Mouse (Mus musculus): ENCODE results near the gene Cdipt.
A peak's percentile ranks its signal among the peaks of the same experiment; 100 is the strongest.

The Cdipt gene

GRCm38 (mm10) chr7:126975950-126976866 lies 494 bp downstream of the Cdipt start, which contains the start of gene Cdiptos:
Gene Cdiptos (minus strand): TSS chr7:126976098.
- peak; percentile 86 to 96 for DNase-seq (ENCODE audit: low spot score in 2 of 2)

GRCm38 (mm10) chr7:126976878-126977459 lies 1.3 kb downstream of the Cdipt start:
- no peak for DNase-seq (ENCODE audit: low spot score in 2 of 2)

DNA sequence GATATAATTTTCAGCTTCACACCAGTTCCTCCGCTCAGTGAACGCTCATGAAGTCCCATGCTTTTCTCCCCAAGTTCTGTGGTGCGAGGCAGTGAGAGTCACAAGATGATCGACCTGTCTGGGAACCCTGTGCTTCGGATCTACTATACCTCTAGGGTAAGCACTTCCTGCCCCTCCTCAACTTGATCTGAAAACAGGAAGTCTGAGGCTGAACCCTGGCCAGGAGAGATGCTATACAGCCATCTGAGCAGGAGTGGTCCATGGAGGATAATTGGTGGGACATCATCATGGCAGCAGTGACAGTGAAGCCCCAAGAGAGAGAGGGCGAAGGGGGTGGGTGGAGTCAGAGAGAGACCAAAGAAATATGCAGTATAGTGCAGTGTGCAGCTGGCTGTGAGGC lies 3.1 kb downstream of the Cdipt start:
- no peak for DNase-seq (ENCODE audit: low spot score in 2 of 2)

DNA sequence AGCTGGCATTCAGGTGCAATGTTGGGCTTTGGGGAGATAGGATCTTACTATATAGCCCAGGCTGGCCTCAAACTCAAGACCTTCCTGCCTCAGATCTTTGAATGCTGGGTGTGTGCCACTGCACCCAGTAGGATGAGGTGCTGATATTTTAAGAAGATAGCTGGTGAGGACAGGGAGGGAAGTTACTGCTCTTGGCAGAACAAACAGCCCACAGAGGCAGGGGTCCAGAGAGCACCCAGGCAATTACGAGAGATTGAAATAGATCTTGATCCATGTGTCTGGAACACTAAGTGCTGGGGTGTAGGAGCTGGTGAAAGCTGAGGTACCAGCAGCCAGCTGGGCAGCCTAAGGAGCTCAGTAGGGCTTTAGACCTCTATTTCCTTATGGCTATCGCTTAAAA lies 5.9 kb downstream of the Cdipt start:
- no peak for DNase-seq (ENCODE audit: low spot score in 2 of 2)

GRCm38 (mm10) chr7:126982054-126982453 lies 6.3 kb downstream of the Cdipt start:
- no peak for DNase-seq (ENCODE audit: low spot score in 2 of 2)

DNA sequence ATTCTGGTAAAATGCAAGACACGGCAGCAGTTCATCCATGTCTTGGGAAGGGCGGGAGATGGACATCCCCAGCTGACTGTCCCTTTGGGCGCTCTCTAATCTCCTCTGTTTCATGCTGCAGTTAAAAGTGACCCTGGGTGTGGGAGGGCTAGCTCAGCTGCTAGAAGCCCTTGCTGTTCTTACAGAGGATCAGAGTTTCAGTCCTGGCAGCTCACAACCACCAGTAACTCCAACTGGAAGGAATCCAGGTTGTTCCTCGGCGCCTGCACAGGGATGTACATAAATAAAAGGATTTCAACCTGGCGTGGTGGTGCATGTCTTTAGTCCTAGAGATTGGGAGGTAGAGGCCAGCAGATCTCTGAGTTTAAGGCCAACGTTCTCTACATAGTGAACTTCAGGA lies 7.4 kb downstream of the Cdipt start:
- no peak for DNase-seq (ENCODE audit: low spot score in 2 of 2)

GRCm38 (mm10) chr7:126984667-126985444 lies 9.1 kb downstream of the Cdipt start:
- DNase-seq (ENCODE audit: low spot score in 2 of 2), result peak; percentile 55 to 58

GRCm38 (mm10) chr7:126986319-126986718 lies 10.6 kb downstream of the Cdipt start:
- DNase-seq (ENCODE audit: low spot score in 2 of 2), result peak in 1 of 2 experiments; percentile 54

GRCm38 (mm10) chr7:126988816-126989215 lies 13.1 kb downstream of the Cdipt start:
- no peak for DNase-seq (ENCODE audit: low spot score in 2 of 2)

DNA sequence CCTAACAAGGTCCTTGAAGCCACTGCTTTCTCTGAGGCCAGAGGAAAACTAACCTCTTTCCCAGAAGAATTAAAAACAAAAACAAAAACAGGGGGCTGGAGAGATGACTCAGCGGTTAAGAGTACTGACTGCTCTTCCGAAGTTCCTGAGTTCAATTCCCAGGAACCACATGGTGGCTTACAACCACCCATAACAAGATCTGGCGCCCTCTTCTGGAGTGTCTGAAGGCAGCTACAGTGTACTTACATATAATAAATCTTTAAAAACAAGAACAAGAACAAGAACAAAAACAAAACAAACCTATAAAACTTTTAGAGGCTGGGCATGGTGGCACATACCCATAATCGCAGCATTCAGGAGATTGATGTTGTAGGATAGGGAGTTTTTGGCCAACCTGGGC lies 20.7 kb downstream of the Cdipt start:
- no peak for DNase-seq (ENCODE audit: low spot score in 2 of 2)

DNA sequence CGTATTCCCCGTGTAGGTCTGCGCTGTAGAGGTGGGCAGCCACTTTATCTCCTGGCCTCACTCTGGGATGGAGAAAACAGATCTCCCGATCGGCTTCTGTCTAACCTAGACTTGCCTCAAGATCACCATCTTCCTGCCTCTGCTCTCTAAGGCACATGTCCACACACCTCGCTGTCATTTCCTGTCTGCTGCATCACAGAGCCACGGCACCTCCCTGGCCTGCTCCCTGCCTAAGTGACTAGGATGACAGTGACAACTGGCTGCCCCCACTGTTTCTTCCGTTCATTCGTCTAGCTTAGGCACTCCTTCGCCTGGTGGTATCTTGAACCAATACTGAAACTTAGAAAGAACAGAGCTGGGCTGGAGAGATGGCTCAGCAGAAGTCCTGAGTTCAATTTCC lies 23.9 kb downstream of the Cdipt start:
- no peak for DNase-seq (ENCODE audit: low spot score in 2 of 2)

DNA sequence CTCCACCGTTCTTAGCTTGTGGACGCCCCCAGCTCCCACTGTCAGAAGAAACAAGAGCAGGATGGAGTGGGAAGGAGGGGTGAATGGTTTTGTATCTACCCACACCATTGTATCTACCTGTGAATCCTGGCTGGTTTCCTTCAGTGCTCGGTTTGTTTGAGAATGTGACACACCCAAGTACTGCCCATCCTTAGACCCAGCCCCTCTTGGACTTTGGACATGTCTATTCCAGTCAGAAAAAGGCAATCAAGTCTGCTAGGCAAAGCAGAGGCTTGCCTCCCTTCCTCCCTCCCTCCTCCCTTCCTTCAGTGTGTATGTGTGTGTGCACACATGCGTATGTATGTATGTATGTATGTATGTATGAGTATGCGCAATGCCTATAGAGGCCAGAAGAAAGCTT lies 27.9 kb downstream of the Cdipt start:
- no peak for DNase-seq (ENCODE audit: low spot score in 2 of 2)

GRCm38 (mm10) chr7:127004122-127004875 lies 28.6 kb downstream of the Cdipt start:
- DNase-seq (ENCODE audit: low spot score in 2 of 2), result no peak

GRCm38 (mm10) chr7:127007313-127008024 lies 31.8 kb downstream of the Cdipt start:
- no peak for DNase-seq (ENCODE audit: low spot score in 2 of 2)

GRCm38 (mm10) chr7:127008239-127009019 lies 32.7 kb downstream of the Cdipt start:
- DNase-seq (ENCODE audit: low spot score in 2 of 2), result peak in 1 of 2 experiments; percentile 89

DNA sequence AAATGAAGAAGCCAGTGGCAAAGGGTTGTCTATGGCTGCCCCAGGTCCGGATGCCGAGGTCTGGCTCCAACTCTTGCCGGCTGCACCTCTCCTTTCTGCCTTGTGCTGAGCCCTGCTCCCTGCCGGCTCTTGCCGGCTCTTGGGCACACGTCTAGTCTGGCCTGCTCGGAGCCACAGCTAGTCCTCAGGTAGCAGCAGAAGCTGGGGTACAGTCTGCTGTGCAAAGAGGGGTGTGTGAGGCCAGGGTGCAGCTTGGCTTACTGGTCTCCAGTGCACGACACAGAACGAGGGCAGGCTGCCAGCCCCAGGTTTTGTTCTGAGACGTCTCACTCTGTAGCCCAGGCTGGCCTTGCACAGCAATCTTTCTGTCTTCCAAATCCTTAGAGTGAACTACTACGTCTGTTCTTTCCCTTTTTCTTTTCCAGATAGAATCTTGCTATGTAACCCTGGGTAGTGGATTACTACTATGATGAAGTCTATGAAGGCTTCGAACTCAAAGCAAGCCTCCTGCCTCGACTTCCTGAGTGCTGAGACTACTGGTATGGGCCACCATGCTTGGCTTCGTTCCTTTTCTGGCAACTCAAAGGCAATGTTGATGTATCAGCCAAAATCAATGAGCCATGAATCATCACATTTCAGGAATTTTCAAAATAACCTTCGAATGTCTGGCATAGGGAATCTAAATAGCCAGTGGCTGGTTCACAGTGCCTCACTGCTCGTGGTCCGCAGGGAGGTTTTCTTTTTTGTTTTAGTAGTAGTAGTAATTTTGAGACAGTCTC lies 33.8 kb downstream of the Cdipt start:
- DNase-seq (ENCODE audit: low spot score in 2 of 2), result no peak

DNA sequence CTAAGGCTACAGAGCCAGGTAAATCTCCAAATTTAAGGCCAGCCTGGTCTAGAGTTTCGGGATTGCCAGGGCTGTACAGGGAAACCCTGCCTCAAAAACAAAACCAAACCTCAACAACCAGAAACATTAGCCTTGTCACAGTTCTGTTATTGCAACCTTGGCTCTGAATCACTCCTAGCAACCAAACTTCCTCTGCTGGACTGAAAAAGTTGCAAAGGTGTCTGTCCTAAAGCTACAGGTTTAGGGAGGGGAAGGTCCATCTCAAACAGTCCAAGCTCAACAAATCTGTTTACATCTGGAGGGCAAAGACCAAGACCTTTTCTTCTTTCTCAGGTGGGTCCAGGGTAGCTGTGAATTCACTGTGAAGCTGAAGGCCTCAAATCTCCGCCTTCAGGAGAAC lies 35.3 kb downstream of the Cdipt start:
- no peak for DNase-seq (ENCODE audit: low spot score in 2 of 2)

- DNase-seq (ENCODE audit: low spot score in 2 of 2), result no peak
These were observed 36.0 kb downstream of the Cdipt start for GRCm38 (mm10) chr7:127011717-127012116.

DNA sequence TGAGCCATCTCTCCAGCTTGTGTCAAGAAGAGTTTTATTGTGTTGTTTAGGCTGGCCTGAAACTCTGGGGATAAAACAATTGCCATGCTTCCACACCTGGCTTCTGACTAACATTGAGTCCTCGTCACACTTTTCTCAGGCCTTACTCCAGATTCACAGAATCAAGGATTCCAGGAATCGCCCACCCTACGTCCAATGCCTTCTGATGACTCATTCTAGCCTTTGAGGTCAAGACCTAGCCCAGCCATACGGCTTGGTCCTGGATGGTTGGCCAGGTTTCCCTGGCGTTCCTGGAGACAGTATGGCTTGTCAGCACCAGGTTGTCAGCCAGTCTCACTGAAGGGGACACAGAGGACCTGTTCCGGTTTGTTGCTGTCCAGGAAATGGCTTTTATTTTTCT lies 36.7 kb downstream of the Cdipt start:
- no peak for DNase-seq (ENCODE audit: low spot score in 2 of 2)

All from left cerebral cortex, adult 9 months (tissue).